Mouse (Mus musculus) hindlimb bud, embryonic 11.5 days (tissue): ENCODE data around the gene Pars2.

Experiments used
- DNase-seq: peaks from one replicate; pipeline ENCODE4 v3.0.0-alpha.2; 2012; ENCODE audit warnings: low read depth, low spot score; ENCODE audit errors: extremely low spot score

The Pars2 gene

DNA sequence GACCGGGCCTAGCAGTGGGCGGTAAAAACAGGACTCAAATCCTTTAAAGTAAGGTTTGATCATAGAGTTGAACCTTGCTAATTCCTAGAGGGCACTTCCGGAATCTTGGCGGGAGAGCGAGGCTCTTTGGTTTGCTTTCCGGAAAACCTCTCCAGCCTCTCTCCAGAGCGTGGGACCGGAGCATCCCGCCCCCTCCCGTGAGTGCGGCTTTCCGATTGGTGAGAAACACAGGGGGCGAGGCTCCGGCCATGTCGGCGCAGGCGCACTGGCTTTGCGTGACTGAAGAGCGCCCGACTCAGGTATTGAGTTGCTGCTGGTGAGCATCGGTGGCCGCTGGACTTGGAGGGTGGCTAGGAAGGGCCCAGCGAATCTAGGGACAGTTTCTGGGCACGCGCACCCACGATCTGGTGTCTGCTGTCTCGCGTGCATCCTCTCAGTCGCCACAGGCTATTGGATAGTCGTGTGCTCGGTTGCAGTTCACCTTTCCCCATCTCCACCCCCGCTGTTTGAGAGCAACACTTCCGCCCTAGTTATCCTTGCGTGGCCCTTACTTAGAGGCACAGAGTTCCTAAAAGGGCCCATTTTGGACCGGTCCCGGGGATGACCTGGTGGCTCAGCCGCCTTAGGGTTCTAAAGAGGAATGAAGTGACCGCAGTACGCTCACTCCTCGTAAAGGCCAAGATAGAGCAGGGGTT lies at the start of gene Pars2:
Gene Pars2, plus strand, starts transcription at position 237 of the 695 bp plus-strand sequence.
- peak; percentile 93 for DNase-seq

DNA sequence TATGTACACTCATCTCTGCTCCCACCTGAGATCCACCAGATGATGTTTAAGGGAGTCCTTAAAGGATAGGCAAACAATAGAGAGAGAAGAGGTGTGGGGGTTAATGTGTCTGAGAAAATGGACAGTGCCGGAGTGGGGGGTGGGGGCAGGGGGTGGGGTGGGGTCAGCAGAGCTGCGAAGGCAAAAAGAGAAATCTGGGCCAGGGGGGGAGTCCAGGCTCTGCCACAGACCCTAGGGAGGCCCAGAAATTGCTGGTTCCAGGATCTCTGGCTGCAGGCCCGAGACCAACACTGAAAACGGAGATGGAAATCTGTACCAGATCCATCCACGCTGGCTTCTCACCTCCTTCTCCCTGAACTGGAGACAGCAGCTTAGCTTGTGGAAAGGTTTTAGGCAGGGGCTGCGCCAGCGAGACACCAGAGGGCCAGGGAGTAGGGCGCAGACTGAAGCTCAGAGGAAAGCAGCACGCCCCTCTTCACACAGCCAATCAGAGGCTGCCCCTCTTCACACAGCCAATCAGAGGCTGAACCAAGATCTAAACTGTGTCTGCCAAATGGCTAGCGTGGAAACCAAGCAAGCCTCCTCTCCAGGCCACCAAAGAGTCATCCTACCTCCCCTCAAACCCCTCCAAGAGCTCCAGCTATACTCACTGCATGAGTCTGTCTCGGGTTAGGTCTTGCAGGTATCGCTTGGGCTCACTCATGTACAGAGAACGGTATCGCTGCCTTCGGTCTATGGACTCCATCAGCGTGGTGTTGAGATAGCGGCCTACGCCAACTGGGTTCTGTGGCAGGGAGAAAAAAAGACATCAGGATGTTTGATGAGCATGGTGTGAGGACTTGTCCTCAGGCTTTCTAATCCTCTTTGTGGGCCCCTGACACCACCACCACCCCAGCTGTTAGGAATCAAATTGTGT lies 44.0 kb upstream of the Pars2 start:
- no peak for DNase-seq

DNA sequence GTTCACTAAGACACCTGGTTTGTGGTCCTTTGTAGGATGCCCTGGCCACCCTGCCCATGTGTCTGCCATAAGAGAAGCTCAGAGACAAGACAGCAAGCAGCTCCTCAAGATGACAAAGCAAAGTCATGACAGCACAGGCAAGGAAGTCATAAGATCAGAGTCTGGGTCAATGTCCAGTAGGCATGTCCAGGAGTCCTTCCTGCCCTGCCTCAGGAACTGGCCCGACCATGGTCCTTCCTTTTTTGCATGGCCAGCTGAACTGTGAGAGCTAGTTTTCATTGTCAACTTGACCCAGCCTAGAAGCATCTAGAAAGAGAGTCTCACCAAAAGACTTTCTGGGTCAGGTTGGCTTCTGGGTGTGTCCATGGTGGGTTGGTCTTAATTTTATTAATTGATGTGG lies 43.0 kb upstream of the Pars2 start:
- DNase-seq = no peak

DNA sequence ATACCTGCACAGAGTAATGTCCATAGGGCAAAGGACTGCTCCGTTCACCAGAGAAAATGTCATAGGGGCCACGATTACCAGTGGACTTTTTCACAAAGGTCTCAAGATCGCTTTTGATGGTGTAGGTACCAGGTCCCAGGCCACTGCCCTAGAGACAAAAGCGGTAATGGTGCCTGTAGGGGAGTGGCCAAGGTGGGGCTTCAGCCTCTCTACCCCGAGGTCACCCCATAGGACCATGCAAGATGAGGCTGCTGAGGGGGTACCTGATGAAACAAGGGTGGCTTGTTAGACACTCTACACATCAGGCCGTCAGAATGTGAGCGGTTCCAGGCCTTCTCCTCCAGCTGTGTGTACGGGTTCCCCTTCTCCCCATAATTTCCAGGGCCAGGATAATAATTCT lies 37.8 kb upstream of the Pars2 start:
- DNase-seq = no peak

DNA sequence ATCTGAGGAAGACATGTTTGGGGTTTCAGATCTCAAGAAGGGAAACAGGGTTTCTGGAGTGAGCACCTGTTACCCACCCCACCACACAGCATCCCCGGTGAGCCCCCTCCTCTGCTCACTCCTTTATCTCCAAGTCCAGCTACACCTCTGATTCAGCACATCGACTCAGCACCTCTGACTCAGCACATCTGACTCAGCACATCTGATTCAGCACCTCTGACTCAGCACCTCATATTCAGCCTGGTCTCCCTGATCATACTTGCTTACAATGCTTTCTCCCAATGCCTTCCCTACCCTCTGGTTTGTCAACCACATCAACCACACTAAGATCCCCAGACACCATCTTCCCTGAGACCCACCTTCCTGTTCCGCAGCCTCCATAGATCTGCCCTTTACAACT lies 37.3 kb upstream of the Pars2 start:
- no peak for DNase-seq

DNA sequence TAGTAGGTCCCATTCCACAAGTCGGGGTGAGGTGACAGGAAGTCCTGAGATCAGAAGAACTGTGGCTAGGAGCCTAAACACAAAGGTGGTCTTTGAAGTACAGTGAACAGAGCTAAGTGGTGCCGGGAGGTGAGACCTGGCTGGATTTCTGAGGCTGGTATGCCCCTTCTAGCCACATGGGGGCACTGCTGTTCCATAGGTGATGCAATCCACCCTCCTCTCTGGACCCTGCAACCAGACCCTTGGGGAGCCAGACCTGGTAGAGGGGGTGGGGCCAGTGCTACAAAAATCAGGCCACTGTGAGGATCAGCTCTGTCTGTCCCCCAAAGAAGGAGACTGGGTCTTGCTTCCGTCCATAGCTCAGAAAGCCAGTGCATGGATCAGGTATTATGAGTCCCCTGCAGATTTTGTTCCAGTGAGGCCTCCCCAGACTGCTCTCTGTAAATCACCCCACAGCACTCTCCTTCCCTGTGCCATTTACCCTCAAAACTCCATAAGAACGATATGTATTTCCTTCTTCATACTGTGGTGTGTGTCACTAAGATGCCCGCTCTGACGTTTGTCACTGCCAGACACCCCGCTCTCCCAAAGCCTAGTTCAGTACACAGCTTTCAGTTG lies 36.6 kb upstream of the Pars2 start:
- peak; percentile 57 for DNase-seq

DNA sequence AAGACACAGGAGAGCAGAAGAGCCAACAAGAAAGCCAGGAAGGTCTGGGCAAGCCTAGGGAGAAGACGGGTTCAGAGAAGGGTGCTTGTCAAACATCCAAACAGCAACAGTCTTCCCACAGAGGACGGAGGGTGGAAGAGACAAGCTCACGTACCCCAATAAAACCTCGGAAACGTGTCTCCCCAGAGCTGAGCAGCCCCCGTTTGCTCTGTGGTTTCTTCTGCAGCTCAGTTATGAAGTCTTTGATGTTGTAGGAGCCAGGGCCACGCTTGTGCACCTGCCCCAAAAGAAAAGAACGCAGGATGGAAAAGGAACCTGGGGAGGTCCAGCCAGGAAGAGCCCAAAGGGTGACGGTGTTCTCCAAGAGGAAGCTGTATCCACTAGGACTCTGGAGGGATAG lies 36.0 kb upstream of the Pars2 start:
- DNase-seq = no peak

DNA sequence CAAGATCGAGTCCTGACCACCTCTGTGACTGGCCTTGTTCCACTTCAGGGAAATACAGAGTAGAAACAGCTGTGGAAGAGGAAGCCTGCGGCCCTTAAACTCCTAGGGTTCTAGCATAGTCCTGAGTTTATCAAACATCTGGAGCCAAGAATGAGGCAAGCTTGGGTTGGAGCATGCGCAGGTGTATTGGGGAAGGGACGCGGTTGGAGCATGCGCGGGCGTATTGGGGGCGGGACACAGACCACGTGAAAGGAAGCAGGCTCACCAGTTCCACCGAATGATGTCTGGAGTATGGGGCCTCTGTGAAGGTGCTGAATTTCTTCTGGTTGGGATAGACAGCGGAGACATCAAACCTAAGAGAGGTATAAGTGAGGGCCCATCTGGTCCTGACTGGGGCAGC lies 35.2 kb upstream of the Pars2 start:
- DNase-seq = no peak

DNA sequence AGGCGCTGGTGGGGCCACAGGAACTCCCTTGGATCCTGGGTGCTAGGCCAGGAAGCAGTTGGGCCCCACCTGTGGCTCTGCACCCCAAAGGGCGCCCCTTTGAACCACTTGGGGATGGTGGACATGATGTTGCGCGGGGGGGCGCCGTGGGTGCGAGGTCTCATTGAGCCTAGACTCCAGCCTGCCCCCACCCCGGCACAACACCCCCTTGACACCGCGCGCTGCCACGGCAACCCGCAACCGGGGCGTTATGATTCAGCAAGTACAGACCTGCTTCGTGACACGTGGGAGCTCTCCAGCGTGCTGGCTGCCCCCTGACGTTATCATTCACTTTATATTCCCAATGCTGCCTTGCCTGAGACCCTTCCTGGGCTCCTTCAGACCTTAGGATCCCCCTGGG lies 33.8 kb upstream of the Pars2 start, which contains the start of gene Lexm:
Gene Lexm, minus strand, starts transcription at position 186 of the 400 bp plus-strand sequence.
- no peak for DNase-seq

DNA sequence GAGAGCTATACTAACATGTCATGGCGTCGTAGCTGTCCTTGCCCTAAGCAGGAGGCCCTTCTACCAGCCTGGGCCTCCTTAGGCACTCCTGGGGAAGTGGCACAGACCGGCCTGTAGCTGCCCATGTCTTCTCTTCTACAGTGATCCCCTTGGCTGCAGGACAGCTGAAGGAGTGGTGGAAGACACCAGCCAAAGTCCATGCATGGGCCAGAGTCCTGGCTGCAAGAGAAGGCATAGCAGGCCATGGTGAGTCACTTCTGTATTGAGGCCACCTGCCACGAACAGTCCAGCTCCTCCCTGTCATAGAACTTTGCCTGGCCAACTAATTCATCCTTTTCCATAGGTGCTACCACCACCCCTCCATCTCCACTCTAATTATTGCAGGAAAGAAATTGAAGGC lies 32.0 kb upstream of the Pars2 start:
- no peak for DNase-seq

DNA sequence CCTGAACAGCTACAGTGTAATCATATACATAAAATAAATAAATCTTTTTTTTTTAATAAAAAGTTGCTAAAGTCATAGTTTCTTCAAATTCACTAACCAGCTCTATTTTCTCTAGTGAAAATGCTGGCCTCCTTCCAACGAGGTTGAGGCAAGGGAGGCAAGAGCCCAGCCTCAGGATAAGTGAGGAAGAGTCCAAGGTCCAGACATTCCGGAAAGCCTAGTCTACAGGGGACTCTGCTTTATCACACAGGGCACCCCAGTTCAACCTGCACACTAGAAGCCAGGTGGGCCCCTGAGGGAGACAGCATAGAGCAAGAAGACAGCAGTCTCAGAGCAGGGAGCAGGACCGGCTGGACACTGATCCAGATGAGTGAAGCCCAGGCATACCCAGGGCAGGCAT lies 29.4 kb upstream of the Pars2 start:
- DNase-seq = no peak

DNA sequence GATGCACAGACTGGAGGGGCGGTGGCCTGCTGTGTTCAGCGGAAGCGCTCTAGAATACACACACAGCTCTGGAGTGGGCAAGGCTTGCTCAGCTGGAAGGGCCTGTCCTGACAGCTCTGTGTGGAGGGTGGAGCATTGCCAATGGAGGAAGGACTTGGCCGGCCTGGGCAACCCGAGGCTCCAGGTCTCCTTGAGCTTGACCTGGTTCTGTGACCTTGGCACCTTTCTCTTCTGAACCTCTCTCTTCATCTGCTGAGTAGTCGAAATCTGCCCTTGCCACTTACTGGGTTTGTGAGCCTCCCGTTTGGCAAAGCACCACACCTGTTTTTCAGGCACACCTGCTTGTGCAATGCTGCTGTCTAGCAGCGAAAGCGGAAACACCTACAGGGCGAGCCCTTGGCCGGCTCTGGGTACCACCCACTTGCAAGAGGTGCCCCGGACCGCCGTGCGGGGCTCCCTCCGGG lies 28.8 kb upstream of the Pars2 start, which contains the start of gene Ttc22:
Gene Ttc22, plus strand, starts transcription at position 403 of the 464 bp plus-strand sequence.
- no peak for DNase-seq

DNA sequence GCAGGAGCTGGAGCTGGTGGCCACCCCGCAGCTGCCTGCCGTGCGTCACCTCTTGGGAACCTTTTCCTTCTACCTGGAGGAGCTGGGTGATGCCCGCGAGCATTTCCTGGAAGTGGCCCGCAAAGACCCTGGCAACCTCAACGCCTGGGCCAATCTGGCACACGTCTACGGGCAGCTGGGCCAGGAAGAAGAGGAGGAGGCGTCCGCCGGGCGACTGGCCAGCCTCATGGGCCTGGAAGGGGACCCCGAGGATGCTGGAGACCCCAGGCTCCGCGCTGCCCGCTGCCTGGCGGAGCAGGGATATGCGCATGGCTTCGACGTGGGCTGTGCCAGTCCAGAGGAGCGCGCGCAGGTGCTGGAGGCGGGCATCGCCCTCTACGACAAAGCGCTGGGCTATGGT lies 28.2 kb upstream of the Pars2 start:
- no peak for DNase-seq

DNA sequence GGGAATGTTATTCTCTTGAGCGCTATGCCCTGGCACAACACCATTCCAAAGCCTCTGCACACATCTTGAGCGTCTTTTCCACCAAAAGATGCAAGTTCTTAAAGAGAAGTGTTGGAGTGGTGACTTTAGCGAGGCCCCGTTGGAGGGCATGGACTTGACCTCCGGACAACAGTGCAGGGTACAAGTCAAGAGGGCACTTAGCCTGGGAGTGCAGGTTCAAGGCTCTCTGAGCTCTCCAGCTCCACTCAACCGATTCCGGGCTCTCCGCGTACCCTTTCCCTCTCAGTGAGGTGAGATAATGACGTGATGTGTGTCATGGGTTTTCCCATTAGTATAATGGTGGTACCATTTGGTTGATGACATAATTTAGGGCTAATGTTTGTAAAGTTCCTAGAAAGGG lies 26.6 kb upstream of the Pars2 start:
- no peak for DNase-seq

DNA sequence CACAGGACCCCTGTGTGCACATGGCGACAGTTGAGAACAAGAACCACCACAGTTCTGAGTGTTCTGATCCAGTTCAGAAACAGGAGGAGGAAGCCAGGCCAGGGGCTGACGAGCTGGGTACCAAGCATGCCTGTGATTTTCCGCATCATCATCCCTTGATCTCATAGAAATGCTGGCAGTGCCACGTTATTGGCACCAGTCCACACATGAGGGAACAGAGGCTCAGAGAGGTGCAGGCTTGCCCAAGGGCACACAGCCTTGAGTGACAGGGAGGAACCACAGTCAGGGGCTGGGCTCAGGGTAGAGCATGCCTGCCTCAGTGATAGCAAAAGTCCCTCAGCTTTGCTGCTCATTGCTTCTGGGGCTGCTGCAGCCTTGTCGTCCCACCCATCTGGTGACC lies 23.1 kb upstream of the Pars2 start:
- no peak for DNase-seq

DNA sequence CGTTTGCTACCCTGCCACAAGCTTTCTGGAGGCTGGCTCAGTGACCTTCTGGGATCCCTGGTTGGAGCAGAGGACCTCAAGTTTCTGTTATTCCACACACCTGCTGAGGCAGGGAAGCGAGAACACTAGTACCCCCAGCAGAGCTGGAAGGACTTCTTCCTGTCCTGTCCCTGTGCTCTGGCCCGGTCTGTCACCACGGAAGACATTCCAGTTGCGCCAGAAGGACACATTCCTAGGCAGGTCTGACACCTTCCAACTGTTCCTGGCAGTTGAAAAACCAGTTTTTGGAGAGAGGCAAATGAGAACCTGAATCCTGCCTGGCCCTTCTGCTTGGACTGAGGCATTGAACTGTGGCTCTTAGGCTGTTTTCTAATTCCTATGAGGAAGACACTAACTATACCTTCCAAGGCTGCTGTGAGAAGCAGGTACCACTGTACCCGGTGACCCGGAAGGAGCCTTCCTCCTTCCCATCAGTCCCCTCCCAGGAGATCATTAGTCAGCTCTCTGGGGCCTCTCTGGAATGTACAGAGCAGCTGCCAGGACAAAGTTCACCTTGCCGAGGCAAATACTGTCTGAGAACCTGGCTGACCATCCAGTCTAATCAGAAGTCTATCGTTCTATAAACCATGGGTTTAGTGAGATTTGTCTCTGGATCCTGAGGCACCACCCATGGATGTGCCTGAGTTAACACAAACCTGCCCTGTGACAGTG lies 22.1 kb upstream of the Pars2 start:
- DNase-seq = no peak

DNA sequence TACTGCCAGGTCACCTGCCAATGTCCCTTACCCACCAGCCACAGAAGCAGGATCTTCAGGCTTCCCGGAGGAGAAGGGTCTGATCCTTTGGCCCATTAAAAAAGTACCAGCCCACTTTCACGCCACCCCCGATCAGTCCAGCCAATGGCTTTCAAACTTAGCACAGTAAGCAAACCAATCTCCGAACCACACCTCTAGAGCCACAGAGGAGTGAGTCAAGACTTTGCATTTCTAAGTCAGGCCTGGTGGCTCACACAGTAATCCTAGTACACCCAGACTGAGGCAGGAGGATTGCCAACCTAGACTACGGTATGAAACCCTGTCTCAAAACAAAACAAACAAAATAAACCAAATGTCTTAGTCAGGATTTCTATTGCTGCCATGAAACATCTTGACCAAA lies 21.5 kb upstream of the Pars2 start:
- no peak for DNase-seq

DNA sequence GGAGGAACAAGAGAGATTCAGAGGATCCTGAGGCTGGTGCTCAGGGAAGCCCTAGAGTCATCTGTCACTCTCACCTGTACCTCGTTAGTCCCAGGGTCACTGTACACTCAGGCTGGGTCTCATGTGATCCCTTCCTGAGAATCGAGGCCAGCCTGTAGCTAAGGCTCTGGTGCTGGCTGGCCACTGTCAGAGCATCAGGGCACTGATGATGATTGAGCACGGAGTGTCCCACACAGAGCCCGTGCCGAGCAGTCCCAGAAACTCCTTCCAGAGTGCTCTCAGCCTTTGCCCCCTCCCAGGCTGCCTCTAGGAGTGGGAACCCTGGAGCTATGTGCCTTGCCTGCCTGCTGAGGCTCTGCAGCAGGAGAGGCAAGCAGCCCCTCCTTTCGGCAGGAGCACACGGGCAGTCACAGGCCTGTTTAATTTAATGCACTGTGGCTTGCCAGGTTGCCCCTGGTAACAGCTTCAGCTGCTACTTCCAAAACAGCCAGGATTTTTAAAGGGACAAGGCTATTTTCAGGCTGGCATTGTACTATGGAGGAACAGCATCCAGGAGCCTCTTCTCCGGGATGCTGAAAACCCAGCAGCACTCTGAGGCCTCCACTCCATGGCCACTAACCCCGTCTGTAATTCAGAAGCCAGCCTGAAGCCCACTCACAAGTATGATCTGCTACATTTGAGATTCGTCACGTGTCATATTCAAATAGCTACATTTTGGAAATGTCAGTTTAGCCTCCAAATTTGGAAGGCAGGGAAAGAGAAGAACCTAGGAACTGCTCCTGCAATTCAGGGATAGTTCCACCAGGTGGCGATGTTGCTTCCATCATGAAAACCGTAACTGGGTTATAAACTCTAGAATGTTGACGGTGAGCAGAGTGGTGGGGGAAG lies 20.3 kb upstream of the Pars2 start:
- peak; percentile 60 for DNase-seq

DNA sequence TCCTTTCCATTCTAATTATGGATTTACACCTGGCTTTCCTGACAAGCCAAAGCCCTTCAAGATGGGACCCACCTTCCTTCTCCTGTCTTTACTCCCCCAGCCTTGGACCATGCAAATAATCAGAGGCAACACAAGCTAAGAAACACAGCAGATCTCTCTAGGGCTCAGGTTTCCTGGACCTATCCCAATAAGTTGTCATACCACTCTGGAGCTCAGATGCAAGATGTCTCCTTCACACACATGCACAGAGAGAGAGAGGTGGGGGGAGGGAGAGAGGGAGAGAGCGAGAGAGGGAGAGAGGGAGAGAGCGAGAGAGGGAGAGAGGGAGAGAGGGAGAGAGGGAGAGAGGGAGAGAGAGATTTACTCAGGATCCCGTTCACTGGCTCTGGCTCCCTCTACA lies 18.6 kb upstream of the Pars2 start:
- no peak for DNase-seq
